Mouse (Mus musculus) embryonic facial prominence, embryonic 12.5 days (tissue): ENCODE data around the gene Slc15a5. TPM values are rescaled to one million over a fixed set of nuclear protein-coding genes. Genes with fewer than 3 reads are reported as not detected.

Source experiments
- ATAC-seq: fragments of 200-750 bp; cut with Nextera tagmentation; 2 replicates; pipeline ENCODE4 v1.8.0; 2017; ENCODE audit not compliant: insufficient number of reproducible peaks, insufficient read depth, low FRiP score, low TSS enrichment
- H3K27ac ChIP-seq: fragments of 300-500 bp; sonication (generic); 2 replicates; pipeline ENCODE4 v1.5.1; 2016; ENCODE audit warnings: mild to moderate bottlenecking
- H3K27me3 ChIP-seq: fragments of 300-500 bp; sonication (generic); 2 replicates; pipeline ENCODE4 v1.6.1; 2016; ENCODE audit warnings: mild to moderate bottlenecking, moderate library complexity
- H3K36me3 ChIP-seq: fragments of 300-500 bp; sonication (generic); 2 replicates; pipeline ENCODE4 v1.6.1; 2016; ENCODE audit warnings: mild to moderate bottlenecking
- H3K4me1 ChIP-seq: fragments of 300-500 bp; sonication (generic); 2 replicates; pipeline ENCODE4 v1.6.1; 2016
- H3K4me2 ChIP-seq: fragments of 300-500 bp; sonication (generic); replicated peaks from 2 replicates; pipeline ENCODE4 v1.6.1; 2016; ENCODE audit warnings: mild to moderate bottlenecking, moderate library complexity
- H3K4me3 ChIP-seq: fragments of 300-500 bp; sonication (generic); 2 replicates; pipeline ENCODE4 v1.5.1; 2016; ENCODE audit warnings: mild to moderate bottlenecking
- H3K9ac ChIP-seq: fragments of 300-500 bp; sonication (generic); 2 replicates; pipeline ENCODE4 v1.6.1; 2016; ENCODE audit warnings: mild to moderate bottlenecking, moderate library complexity
- H3K9me3 ChIP-seq: fragments of 300-500 bp; sonication (generic); 2 replicates; pipeline ENCODE4 v1.6.1; 2016; ENCODE audit warnings: mild to moderate bottlenecking, moderate library complexity
- WGBS: fragments of 180-500 bp; shearing (Covaris S2); methylation state at CpG from one replicate; pipeline ENCODE4 v1.1.7; 2016; 5-methylcytosine and 5-hydroxymethylcytosine counted together
- polyA plus RNA-seq: library from polyadenylated mRNA; unstranded; fragments of >200 nt; fragmentation: Nextera tagmentation; extraction: Ambion mirVana; gene quantifications from 2 replicates; pipeline ENCODE4 v1.2.1, GENCODE M21; 2016

Slc15a5 gene
- polyA plus RNA-seq, 1 experiment from 2014 or later: 0.59 TPM

- Histone ChIP-seq H3K27ac (no peak overlapping the region), H3K9me3 (no peaks in the 10 kb centered on the region), H3K9ac (no peak overlapping the region), H3K4me3 (no peak overlapping the region), H3K36me3 (no peaks in the 10 kb centered on the region), H3K4me1 (peaks cover 6% of the 10 kb centered on the region; the same call in 1 of the 2 replicates), H3K27me3 (0 out of 2 replicates have a peak, but pooled peaks cover 3% of the 10 kb centered on the region), H3K4me2 (no peak overlapping the region)
- ATAC-seq: no peak
- 86% methylated on average over 9 of the region's 9 CpGs for WGBS
Observed at GRCm38 (mm10) chr6:138053686-138054085, 26.0 kb downstream of the Slc15a5 start.

GRCm38 (mm10) chr6:138045364-138045763 lies 34.4 kb downstream of the Slc15a5 start:
- H3K36me3 ChIP-seq: no peaks in the 10 kb centered on the region
- no peak overlapping the region for H3K9ac ChIP-seq
- ATAC-seq: no peak
- no peaks in the 10 kb centered on the region for H3K27me3 ChIP-seq
- no peak overlapping the region for H3K4me2 ChIP-seq
- H3K9me3 ChIP-seq: no peaks in the 10 kb centered on the region
- no peak overlapping the region for H3K4me3 ChIP-seq
- no peaks in the 10 kb centered on the region for H3K4me1 ChIP-seq
- H3K27ac ChIP-seq: no peak overlapping the region
- WGBS: 89% methylated on average over 2 of the region's 2 CpGs

- H3K9ac ChIP-seq: no peak overlapping the region
- no peaks in the 10 kb centered on the region for H3K4me1 ChIP-seq
- H3K4me3 ChIP-seq: no peak overlapping the region
- no peak for ATAC-seq
- no peak overlapping the region for H3K4me2 ChIP-seq
- H3K36me3 ChIP-seq: no peaks in the 10 kb centered on the region
- H3K27ac ChIP-seq: no peak overlapping the region
- no peaks in the 10 kb centered on the region for H3K9me3 ChIP-seq
- H3K27me3 ChIP-seq: no peaks in the 10 kb centered on the region
- 88% methylated on average over 5 of the region's 5 CpGs for WGBS
Observed at GRCm38 (mm10) chr6:138042891-138043290, 36.8 kb downstream of the Slc15a5 start.

GRCm38 (mm10) chr6:138041865-138042264 lies 37.9 kb downstream of the Slc15a5 start:
- Histone ChIP-seq H3K4me2 (no peak overlapping the region), H3K9ac (no peak overlapping the region), H3K27me3 (no peaks in the 10 kb centered on the region), H3K4me3 (no peak overlapping the region), H3K9me3 (no peaks in the 10 kb centered on the region), H3K4me1 (no peaks in the 10 kb centered on the region), H3K36me3 (no peaks in the 10 kb centered on the region), H3K27ac (no peak overlapping the region)
- WGBS: 87% methylated on average over 4 of the region's 4 CpGs
- ATAC-seq: no peak

- Histone ChIP-seq H3K27ac (no peak overlapping the region), H3K27me3 (no peaks in the 10 kb centered on the region), H3K9me3 (no peaks in the 10 kb centered on the region), H3K4me2 (no peak overlapping the region), H3K4me3 (no peak overlapping the region), H3K36me3 (no peaks in the 10 kb centered on the region), H3K4me1 (no peaks in the 10 kb centered on the region), H3K9ac (no peak overlapping the region)
- WGBS: 89% methylated on average over 5 of the region's 5 CpGs
- no peak for ATAC-seq
Observed at GRCm38 (mm10) chr6:138037587-138037986, 42.1 kb downstream of the Slc15a5 start.

GRCm38 (mm10) chr6:138036891-138037290 lies 42.8 kb downstream of the Slc15a5 start:
- H3K27me3 ChIP-seq: no peaks in the 10 kb centered on the region
- 92% methylated on average over 12 of the region's 12 CpGs for WGBS
- no peaks in the 10 kb centered on the region for H3K4me1 ChIP-seq
- H3K9me3 ChIP-seq: no peaks in the 10 kb centered on the region
- H3K9ac ChIP-seq: no peak overlapping the region
- H3K4me2 ChIP-seq: no peak overlapping the region
- no peak overlapping the region for H3K27ac ChIP-seq
- no peak overlapping the region for H3K4me3 ChIP-seq
- ATAC-seq: no peak
- no peaks in the 10 kb centered on the region for H3K36me3 ChIP-seq

GRCm38 (mm10) chr6:138016898-138017297 lies 62.8 kb downstream of the Slc15a5 start:
- Histone ChIP-seq H3K4me1 (no peaks in the 10 kb centered on the region), H3K27me3 (no peaks in the 10 kb centered on the region), H3K4me2 (no peak overlapping the region), H3K9me3 (no peaks in the 10 kb centered on the region), H3K9ac (no peak overlapping the region), H3K27ac (no peak overlapping the region), H3K4me3 (no peak overlapping the region), H3K36me3 (no peaks in the 10 kb centered on the region)
- no peak for ATAC-seq

- no peak overlapping the region for H3K9ac ChIP-seq
- H3K27me3 ChIP-seq: no peaks in the 10 kb centered on the region
- H3K4me2 ChIP-seq: no peak overlapping the region
- no peaks in the 10 kb centered on the region for H3K9me3 ChIP-seq
- WGBS: 87% methylated on average over 16 of the region's 16 CpGs
- H3K4me1 ChIP-seq: no peaks in the 10 kb centered on the region
- H3K27ac ChIP-seq: no peak overlapping the region
- H3K36me3 ChIP-seq: no peaks in the 10 kb centered on the region
- no peak for ATAC-seq
- H3K4me3 ChIP-seq: no peak overlapping the region
Observed at GRCm38 (mm10) chr6:138014976-138015674, 64.6 kb downstream of the Slc15a5 start.

- Histone ChIP-seq H3K4me3 (no peak overlapping the region), H3K9me3 (no peaks in the 10 kb centered on the region), H3K9ac (no peak overlapping the region), H3K4me1 (no peaks in the 10 kb centered on the region), H3K27me3 (no peaks in the 10 kb centered on the region), H3K27ac (no peak overlapping the region), H3K4me2 (no peak overlapping the region), H3K36me3 (no peaks in the 10 kb centered on the region)
- WGBS: 93% methylated on average over 6 of the region's 6 CpGs
- ATAC-seq: no peak
Observed at GRCm38 (mm10) chr6:138011955-138012354, 67.8 kb downstream of the Slc15a5 start.

- no peak overlapping the region for H3K4me2 ChIP-seq
- no peaks in the 10 kb centered on the region for H3K9me3 ChIP-seq
- H3K27ac ChIP-seq: no peak overlapping the region
- no peaks in the 10 kb centered on the region for H3K4me1 ChIP-seq
- WGBS: 81% methylated on average over 6 of the region's 6 CpGs
- H3K27me3 ChIP-seq: no peaks in the 10 kb centered on the region
- no peaks in the 10 kb centered on the region for H3K36me3 ChIP-seq
- no peak for ATAC-seq
- H3K9ac ChIP-seq: no peak overlapping the region
- no peak overlapping the region for H3K4me3 ChIP-seq
Observed at GRCm38 (mm10) chr6:138007705-138008104, 72.0 kb downstream of the Slc15a5 start.

GRCm38 (mm10) chr6:138006525-138007251 lies 73.0 kb downstream of the Slc15a5 start:
- H3K27me3 ChIP-seq: no peaks in the 10 kb centered on the region
- H3K9ac ChIP-seq: no peak overlapping the region
- H3K4me2 ChIP-seq: no peak overlapping the region
- ATAC-seq: no peak
- no peak overlapping the region for H3K27ac ChIP-seq
- no peak overlapping the region for H3K4me3 ChIP-seq
- no peaks in the 10 kb centered on the region for H3K4me1 ChIP-seq
- H3K9me3 ChIP-seq: no peaks in the 10 kb centered on the region
- no peaks in the 10 kb centered on the region for H3K36me3 ChIP-seq
- WGBS: 60% methylated on average over 27 of the region's 27 CpGs

GRCm38 (mm10) chr6:137989853-137990252 lies 89.9 kb downstream of the Slc15a5 start:
- H3K4me1 ChIP-seq: no peaks in the 10 kb centered on the region
- H3K27me3 ChIP-seq: no peaks in the 10 kb centered on the region
- no peak overlapping the region for H3K4me3 ChIP-seq
- no peaks in the 10 kb centered on the region for H3K36me3 ChIP-seq
- no peak overlapping the region for H3K4me2 ChIP-seq
- H3K27ac ChIP-seq: no peak overlapping the region
- no peaks in the 10 kb centered on the region for H3K9me3 ChIP-seq
- ATAC-seq: no peak
- H3K9ac ChIP-seq: no peak overlapping the region
